Mouse (Mus musculus) left cerebral cortex, postnatal 25 days (tissue): Measurements from ENCODE around the gene Ppm1h. TPM values are rescaled to one million over a fixed set of nuclear protein-coding genes. Genes with fewer than 3 reads are reported as not detected.
A peak's percentile ranks its signal among the peaks of the same experiment; 100 is the strongest.
"Not testable (repeated sequence)": the region's sequence is repeated elsewhere in the genome, so short reads cannot be mapped to it uniquely, and the experiment has no call there.

Experiments
- DNase-seq, 2 experiments: peaks; one replicate each; pipeline ENCODE4 v3.0.0; 2022; ENCODE audit warnings: low spot score in 2 of 2, mixed read lengths in 1 of 2
- intact Hi-C: fragments of 180-260 bp; cut with DNase I; formaldehyde crosslinking; loops from one replicate; pipeline ENCODE4 v1.15.1; 2025
- total RNA-seq, 2 experiments: library from RNA; stranded (reverse); gene quantifications; 2 replicates each; pipeline ENCODE4 v1.2.3; 2021

Ppm1h gene
- total RNA-seq, 2 experiments from 2014 or later = 93.9 to 111 TPM

- DNase-seq, intact Hi-C loops: not testable (repeated sequence)
Observed at GRCm38 (mm10) chr10:122935406-122935805, 256.8 kb downstream of the Ppm1h start.

GRCm38 (mm10) chr10:122937380-122937779 is 258.8 kb downstream of the Ppm1h start:
- DNase-seq, intact Hi-C loops: not testable (repeated sequence)

GRCm38 (mm10) chr10:122939546-122939945 is 261.0 kb downstream of the Ppm1h start:
- intact Hi-C loops = no loop called here

GRCm38 (mm10) chr10:122942771-122943170 is 264.2 kb downstream of the Ppm1h start:
- intact Hi-C loops = no loop called here
- DNase-seq = no peak

More at GRCm38 (mm10) chr10:122939546-122939945, 261.0 kb downstream of the Ppm1h start:
- DNase-seq = no peak

- no peak for DNase-seq
- intact Hi-C loops = no loop called here
Observed at GRCm38 (mm10) chr10:122943824-122944223, 265.3 kb downstream of the Ppm1h start.

GRCm38 (mm10) chr10:122944888-122945287 is 266.3 kb downstream of the Ppm1h start:
- intact Hi-C loops = no loop called here
- no peak for DNase-seq

GRCm38 (mm10) chr10:122950966-122951365 is 272.4 kb downstream of the Ppm1h start:
- no peak for DNase-seq
- intact Hi-C loops = no loop called here

- intact Hi-C loops = no loop called here
- peak in 1 of 2 experiments; percentile 52 for DNase-seq
Observed at GRCm38 (mm10) chr10:122953576-122953975, 275.0 kb downstream of the Ppm1h start.

GRCm38 (mm10) chr10:122957918-122958317 is 279.4 kb downstream of the Ppm1h start:
- intact Hi-C loops = no loop called here
- DNase-seq = no peak

GRCm38 (mm10) chr10:122958699-122959098 is 280.1 kb downstream of the Ppm1h start:
- intact Hi-C loops = no loop called here
- no peak for DNase-seq

- intact Hi-C loops = loop anchor here (2.0 kb wide), 1 partner anchor 25 kb away; no protein-coding TSS in a partner anchor
- DNase-seq = peak in 1 of 2 experiments; percentile 37
Observed at GRCm38 (mm10) chr10:122960216-122960615, 281.7 kb downstream of the Ppm1h start.

GRCm38 (mm10) chr10:122960738-122961137 is 282.2 kb downstream of the Ppm1h start:
- DNase-seq = no peak
- intact Hi-C loops = loop anchor here (2.0 kb wide), 1 partner anchor 24 kb away; no protein-coding TSS in a partner anchor

GRCm38 (mm10) chr10:122961494-122961893 is 282.9 kb downstream of the Ppm1h start:
- intact Hi-C loops = loop anchor here (2.0 kb wide), 1 partner anchor 23 kb away; no protein-coding TSS in a partner anchor
- no peak for DNase-seq

GRCm38 (mm10) chr10:122962651-122963050 is 284.1 kb downstream of the Ppm1h start:
- DNase-seq = no peak
- intact Hi-C loops = no loop called here

- DNase-seq = no peak
- intact Hi-C loops = no loop called here
Observed at GRCm38 (mm10) chr10:122963463-122964240, 285.1 kb downstream of the Ppm1h start.

GRCm38 (mm10) chr10:122964241-122964636 is 285.7 kb downstream of the Ppm1h start:
- intact Hi-C loops = no loop called here
- no peak for DNase-seq

GRCm38 (mm10) chr10:122965650-122966049 is 287.1 kb downstream of the Ppm1h start:
- intact Hi-C loops, DNase-seq: not testable (repeated sequence)

GRCm38 (mm10) chr10:122966421-122966820 is 287.9 kb downstream of the Ppm1h start:
- no peak for DNase-seq
- intact Hi-C loops = no loop called here

GRCm38 (mm10) chr10:122970188-122970587 is 291.6 kb downstream of the Ppm1h start:
- DNase-seq = no peak
- intact Hi-C loops = no loop called here

GRCm38 (mm10) chr10:122973241-122973640 is 294.7 kb downstream of the Ppm1h start:
- intact Hi-C loops = no loop called here

GRCm38 (mm10) chr10:122976038-122976437 is 297.5 kb downstream of the Ppm1h start:
- no peak for DNase-seq
- intact Hi-C loops = no loop called here

More at GRCm38 (mm10) chr10:122973241-122973640, 294.7 kb downstream of the Ppm1h start:
- no peak for DNase-seq
